11 mouse cellular contexts compared by ENCODE assay signal in genomic region chr13:113699415-113699873, GRCm38 (mm10). TPM values are rescaled to one million over a fixed set of nuclear protein-coding genes. Genes with fewer than 3 reads are reported as not detected.
DNase-seq lines count a peak whose midpoint lies in the region; ATAC-seq and TF ChIP-seq lines count a peak whose summit lies in the region.
"Had no signal": no experiment of that assay in that cellular context is flagged by ENCODE, and none has a peak within 500 bp of the region (broad histone marks: within the 10 kb centered on the region; RNA-seq: fewer than 3 reads in every experiment).

No protein-coding gene starts in this region.

- H3K9me3 ChIP-seq in lung, embryonic 14.5 days (ENCODE audit: low read depth, low read length) = no peaks in the 10 kb centered on the region
- no peaks in the 10 kb centered on the region; the same call in 1 of the 2 replicates for H3K9me3 ChIP-seq in forebrain, embryonic 13.5 days (replicated peaks)
- H3K9me3 ChIP-seq in liver, embryonic 13.5 days (replicated peaks) = no peaks in the 10 kb centered on the region
- H3K9me3 ChIP-seq: limb, embryonic 13.5 days had no signal

- no peak overlapping the region for H3K9ac ChIP-seq in lung, embryonic 14.5 days
- no peak overlapping the region for H3K9ac ChIP-seq in forebrain, embryonic 13.5 days
- no peak overlapping the region for H3K9ac ChIP-seq in liver, embryonic 13.5 days
- H3K9ac ChIP-seq: limb, embryonic 13.5 days had no signal

- no peaks in the 10 kb centered on the region for H3K4me1 ChIP-seq in lung, embryonic 14.5 days (ENCODE audit: insufficient read depth)
- peaks cover 17% of the 10 kb centered on the region for H3K4me1 ChIP-seq in forebrain, embryonic 13.5 days
- H3K4me1 ChIP-seq in liver, embryonic 13.5 days (replicated peaks) = peaks cover 12% of the 10 kb centered on the region

- H3K36me3 ChIP-seq in lung, embryonic 14.5 days (ENCODE audit: insufficient read depth) = no peaks in the 10 kb centered on the region
- no peaks in the 10 kb centered on the region for H3K36me3 ChIP-seq in forebrain, embryonic 13.5 days (ENCODE audit: poor library complexity, severe bottlenecking)
- no peaks in the 10 kb centered on the region for H3K36me3 ChIP-seq in liver, embryonic 13.5 days
- H3K36me3 ChIP-seq: limb, embryonic 13.5 days had no signal

- TF ChIP-seq CTCF in lung, embryonic 14.5 days (IDR thresholded peaks at IDR 0.05; ENCODE audit: low read depth) = no peak

- ATAC-seq in lung, embryonic 14.5 days (ENCODE audit: insufficient read depth) = no peak; the same call in 1 of the 2 replicates
- ATAC-seq in forebrain, embryonic 13.5 days = peak; percentile 46
- ATAC-seq in liver, embryonic 13.5 days (ENCODE audit: low read depth) = peak; percentile 96

- no peak overlapping the region for H3K27ac ChIP-seq in lung, embryonic 14.5 days (ENCODE audit: low read depth)
- no peak overlapping the region for H3K27ac ChIP-seq in forebrain, embryonic 13.5 days
- H3K27ac ChIP-seq in liver, embryonic 13.5 days = no peak overlapping the region
- H3K27ac ChIP-seq: limb, embryonic 13.5 days had no signal

- no peak overlapping the region for H3K4me3 ChIP-seq in lung, embryonic 14.5 days (ENCODE audit: low read depth, low read length)
- no peak overlapping the region for H3K4me3 ChIP-seq in forebrain, embryonic 13.5 days
- H3K4me3 ChIP-seq in liver, embryonic 13.5 days (replicated peaks) = no peak overlapping the region
- H3K4me3 ChIP-seq: limb, embryonic 13.5 days had no signal

- WGBS in lung, embryonic 14.5 days = 34% methylated on average over 11 of the region's 11 CpGs
- 18% methylated on average over 11 of the region's 11 CpGs for WGBS in forebrain, embryonic 13.5 days
- WGBS in liver, embryonic 13.5 days (ENCODE audit: insufficient replicate concordance) = 38% methylated on average over 11 of the region's 11 CpGs

- peak; percentile 14 for DNase-seq in lung, embryonic 14.5 days
- DNase-seq in lung, postnatal 25 days (ENCODE audit: low spot score) = no peak
- peak; percentile 29 for DNase-seq in liver, embryonic 13.5 days
- DNase-seq in retina, embryonic 14.5 days (ENCODE audit: low spot score) = peak; percentile 26
- no peak for DNase-seq in adipocyte (ENCODE audit: low spot score)
- no peak for DNase-seq in thymus, postnatal 14 days
- DNase-seq: cerebellum, postnatal 36 days; gastrocnemius, postnatal 14 days; kidney, adult 11 months had no signal

- peak overlapping the region; percentile 8; the same call in 1 of the 2 replicates for H3K4me2 ChIP-seq in lung, embryonic 14.5 days
- H3K4me2 ChIP-seq in forebrain, embryonic 13.5 days = peak overlapping the region; percentile 20; the same call in 1 of the 2 replicates
- peak overlapping the region; percentile 41 for H3K4me2 ChIP-seq in liver, embryonic 13.5 days
- H3K4me2 ChIP-seq: limb, embryonic 13.5 days had no signal

- H3K27me3 ChIP-seq in lung, embryonic 14.5 days (ENCODE audit: insufficient read depth, low read length) = no peaks in the 10 kb centered on the region
- no peaks in the 10 kb centered on the region for H3K27me3 ChIP-seq in forebrain, embryonic 13.5 days
- no peaks in the 10 kb centered on the region for H3K27me3 ChIP-seq in liver, embryonic 13.5 days
- H3K27me3 ChIP-seq: limb, embryonic 13.5 days had no signal

RNA-seq across cellular contexts. Expression of gene Hspb3, which starts 36.0 kb away (rescaled TPM):
- polyA plus RNA-seq in lung, embryonic 14.5 days (2014; fragmentation: Nextera tagmentation; extraction: Ambion mirVana) = 1.3 TPM in 1 of 2 replicates, not detected in the other
- not detected in 2 replicates for polyA plus RNA-seq in forebrain, embryonic 13.5 days (2015; fragmentation: Nextera tagmentation; extraction: Ambion mirVana)
- 0.22 and 0.24 TPM in 2 replicates for polyA plus RNA-seq in liver, embryonic 13.5 days (2015; fragmentation: Nextera tagmentation; extraction: Ambion mirVana)

Comparison
In these comparisons a context has a peak if more than half of its experiments do, and no peak if none do; other contexts are left out.
1. DNase-seq: peak in lung, embryonic 14.5 days (single experiment), liver, embryonic 13.5 days (single experiment) and retina, embryonic 14.5 days (single experiment); none in lung, postnatal 25 days (single experiment), adipocyte (single experiment) and thymus, postnatal 14 days (single experiment).
2. Peak in every context shown above with its lines, with median percentiles within 50 percentile points of each other: H3K4me2 ChIP-seq.